Mouse (Mus musculus) liver, postnatal 0 days (tissue): ENCODE results near the gene Nup205.

Source experiments
- CTCF ChIP-seq: sonication (generic); IDR thresholded peaks from 2 replicates; pipeline ENCODE4 v1.5.1; 2016; ENCODE audit warnings: antibody characterized with exemption, low read depth
- EP300 ChIP-seq: IDR thresholded peaks from 2 replicates; pipeline ENCODE4 v1.6.1; 2016; ENCODE audit warnings: antibody characterized with exemption, low read depth, mild to moderate bottlenecking

DNA sequence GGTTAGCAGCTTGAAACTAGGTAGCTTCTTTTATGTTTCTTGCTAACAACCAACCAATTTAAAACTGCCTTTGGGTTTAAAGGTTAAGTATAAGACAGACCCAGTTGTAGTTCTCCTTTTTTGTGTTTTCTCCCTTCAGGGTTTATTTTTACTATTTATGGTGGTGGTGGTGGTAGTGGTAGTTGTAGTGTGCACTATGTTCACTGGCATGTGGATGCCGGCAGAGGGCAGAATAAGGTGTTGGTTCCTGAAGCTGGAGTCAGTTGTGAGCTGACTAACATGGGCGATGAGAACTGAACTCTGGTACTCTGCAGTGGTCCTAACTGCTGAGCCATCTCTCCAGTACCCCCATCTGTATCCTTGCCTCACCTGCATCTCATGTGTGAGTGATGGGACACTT is 81.7 kb downstream of the Nup205 start:
- 0 out of 2 replicates have a peak, but pooled peaks have one; percentile 10 for TF ChIP-seq CTCF
- no peak for TF ChIP-seq EP300
